ENCODE assay signal across 8 mouse cellular contexts in the genomic region with DNA sequence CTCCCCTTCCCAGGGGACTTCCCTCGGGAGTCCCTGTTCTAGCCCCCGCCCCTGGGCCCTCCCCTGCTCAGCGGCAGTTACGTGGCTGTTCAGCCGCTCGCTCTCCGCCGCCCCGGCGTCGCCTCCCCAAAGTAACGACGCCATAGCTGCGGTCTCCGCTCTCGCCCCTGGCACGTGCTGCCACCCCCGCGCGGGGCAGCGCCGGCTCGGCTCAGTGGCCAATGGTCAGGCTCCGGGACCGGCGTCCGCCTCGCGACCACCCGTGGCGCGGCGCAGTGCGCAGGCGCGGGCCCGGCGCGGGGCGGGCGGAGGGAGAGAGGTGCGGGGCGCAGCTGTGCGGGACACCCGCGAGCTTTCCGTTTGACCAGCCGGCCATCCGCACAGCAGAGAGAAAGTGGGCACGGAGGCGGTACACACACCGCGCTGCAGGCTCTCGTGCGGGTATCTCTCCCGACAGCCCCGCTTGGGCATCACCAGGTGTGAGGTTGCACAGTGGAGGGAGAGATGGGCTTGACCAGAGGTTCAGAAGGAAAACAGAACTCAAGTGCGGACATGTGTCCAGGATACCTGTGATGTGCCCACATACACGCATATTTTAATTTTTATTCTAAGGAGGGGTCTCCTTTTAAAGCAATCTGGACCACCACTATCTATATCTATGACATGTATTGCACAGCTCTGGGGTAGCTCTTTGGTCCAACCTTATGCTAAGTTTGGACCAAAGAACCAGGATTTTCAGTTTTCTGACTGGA. TPM values are rescaled to one million over a fixed set of nuclear protein-coding genes. Genes with fewer than 3 reads are reported as not detected.
DNase-seq lines count a peak whose midpoint lies in the region; ATAC-seq and TF ChIP-seq lines count a peak whose summit lies in the region.

A gene (minus strand): TSS at position 272 of the 752 bp plus-strand sequence.
A gene (plus strand): TSS at position 339 of the 752 bp plus-strand sequence.

- no peak for TF ChIP-seq POLR2A in cortical plate, adult 2 months (IDR thresholded peaks at IDR 0.05; ENCODE audit: extremely low read depth, insufficient read depth, low read length)

- H3K4me3 ChIP-seq in erythroblast, embryonic 14.5 days (replicated peaks) = peak within 1 kb of the TSS; percentile 81
- H3K4me3 ChIP-seq in cortical plate, adult 2 months (ENCODE audit: insufficient read depth, low read length) = peak within 1 kb of the TSS; percentile 70
- H3K4me3 ChIP-seq in midbrain, embryonic 15.5 days = peak within 1 kb of the TSS; percentile 77

- no peak for TF ChIP-seq CTCF in cortical plate, adult 2 months (IDR thresholded peaks at IDR 0.05; ENCODE audit: extremely low read depth, insufficient read depth, low read length)

- peak; percentile 48 for DNase-seq in R1 (ENCODE audit: low read depth, low spot score)
- DNase-seq in heart, postnatal 4 days = peak; percentile 32
- peak; percentile 59 to 79 for DNase-seq in left cerebral cortex, adult 18-20 months (ENCODE audit: low spot score in 2 of 2)
- peak; percentile 82 for DNase-seq in testis, postnatal 14 days (ENCODE audit: low spot score)

- under 1% methylated on average over 59 of the region's 59 CpGs for WGBS in midbrain, embryonic 15.5 days

- H3K9me3 ChIP-seq in erythroblast, embryonic 14.5 days (ENCODE audit: control insufficient read depth, low read length) = peaks cover 7% of the 10 kb centered on the region; the same call in 1 of the 2 replicates
- no peaks in the 10 kb centered on the region for H3K9me3 ChIP-seq in midbrain, embryonic 15.5 days

- no peak for ATAC-seq in erythroblast, adult 5-6 weeks (replicated peaks; ENCODE audit: low FRiP score, poor library complexity, severe bottlenecking)
- peak; percentile 88 for ATAC-seq in midbrain, embryonic 15.5 days (replicated peaks)

- H3K36me3 ChIP-seq in erythroblast, embryonic 14.5 days (ENCODE audit: control insufficient read depth) = peaks cover 32% of the 10 kb centered on the region
- H3K36me3 ChIP-seq in midbrain, embryonic 15.5 days (replicated peaks) = peaks cover 13% of the 10 kb centered on the region; the same call in 1 of the 2 replicates

- peaks cover 48% of the 10 kb centered on the region for H3K27me3 ChIP-seq in erythroblast, embryonic 14.5 days (ENCODE audit: control insufficient read depth)
- no peaks in the 10 kb centered on the region for H3K27me3 ChIP-seq in midbrain, embryonic 15.5 days (replicated peaks)

- peaks cover 27% of the 10 kb centered on the region for H3K4me1 ChIP-seq in erythroblast, embryonic 14.5 days (ENCODE audit: control insufficient read depth)
- peaks cover 2% of the 10 kb centered on the region; the same call in 1 of the 2 replicates for H3K4me1 ChIP-seq in cortical plate, adult 2 months (ENCODE audit: control insufficient read depth, insufficient read depth, low read length)
- peaks cover 22% of the 10 kb centered on the region for H3K4me1 ChIP-seq in midbrain, embryonic 15.5 days

- peak within 1 kb of the TSS; percentile 87 for H3K4me2 ChIP-seq in midbrain, embryonic 15.5 days

- H3K9ac ChIP-seq in midbrain, embryonic 15.5 days = peak within 1 kb of the TSS; percentile 69

- no peak within 1 kb of the TSS for H3K27ac ChIP-seq in cortical plate, adult 2 months (ENCODE audit: insufficient read depth, low read length)
- H3K27ac ChIP-seq in midbrain, embryonic 15.5 days = peak within 1 kb of the TSS; percentile 86

RNA-seq across cellular contexts. Expression of the first gene that starts in this region (rescaled TPM):
- not detected in 2 replicates for polyA plus RNA-seq in erythroblast, embryonic 14.5 days (2012)
- total RNA-seq in erythroblast, adult 5-6 weeks (2015; ENCODE audit: low replicate concordance) = 0.21 TPM in 1 of 2 replicates, not detected in the other
- not detected in 2 replicates for total RNA-seq in erythroblast, adult 5-6 weeks (2017; ENCODE audit: low replicate concordance)
- polyA plus RNA-seq in cortical plate, adult 2 months (2012; rRNA removed) = 13.9 and 14.8 TPM in 2 replicates
- total RNA-seq in heart, postnatal 4 days (2021) = under 1 TPM; 0.05 to 0.07 TPM
- total RNA-seq in left cerebral cortex, adult 18-20 months (2021) = 10 to 100 TPM; 17.7 to 18.4 TPM
- polyA plus RNA-seq in midbrain, embryonic 15.5 days (2015; fragmentation: Nextera tagmentation; extraction: Ambion mirVana) = 27.9 and 30.0 TPM in 2 replicates

RNA-seq across cellular contexts. Expression of the second gene that starts in this region (rescaled TPM):
- 0.04 and 0.07 TPM in 2 replicates for polyA plus RNA-seq in erythroblast, embryonic 14.5 days (2012)
- 1.5 and 9.4 TPM in 2 replicates for total RNA-seq in erythroblast, adult 5-6 weeks (2015; ENCODE audit: low replicate concordance)
- 3.4 and 6.0 TPM in 2 replicates for total RNA-seq in erythroblast, adult 5-6 weeks (2017; ENCODE audit: low replicate concordance)
- 11.4 and 12.0 TPM in 2 replicates for polyA plus RNA-seq in cortical plate, adult 2 months (2012; rRNA removed)
- total RNA-seq in heart, postnatal 4 days (2021) = 1 to 10 TPM; 8.9 to 9.3 TPM
- total RNA-seq in left cerebral cortex, adult 18-20 months (2021) = 10 to 100 TPM; 12.0 to 12.1 TPM
- polyA plus RNA-seq in midbrain, embryonic 15.5 days (2015; fragmentation: Nextera tagmentation; extraction: Ambion mirVana) = 14.8 and 16.0 TPM in 2 replicates

Comparison
In these comparisons a context has a peak if more than half of its experiments do, and no peak if none do; other contexts are left out.
1. RNA of the first gene that starts in this region (total RNA-seq): 17.7 to 18.4 TPM in left cerebral cortex, adult 18-20 months; 0.05 to 0.07 TPM in heart, postnatal 4 days and 0.21 TPM in erythroblast, adult 5-6 weeks; every median in the first group is over 10 times any median in the second.
2. RNA of the first gene that starts in this region (polyA plus RNA-seq): 27.9 to 30.0 TPM in midbrain, embryonic 15.5 days and 13.9 to 14.8 TPM in cortical plate, adult 2 months; not detected in erythroblast, embryonic 14.5 days; every median in the first group is over 10 times any median in the second.
3. RNA of the second gene that starts in this region (polyA plus RNA-seq): 14.8 to 16.0 TPM in midbrain, embryonic 15.5 days and 11.4 to 12.0 TPM in cortical plate, adult 2 months; 0.04 to 0.07 TPM in erythroblast, embryonic 14.5 days; every median in the first group is over 10 times any median in the second.
4. DNase-seq: peak in every context shown above with its lines; median percentile 82 in testis, postnatal 14 days; 69 in left cerebral cortex, adult 18-20 months; 48 in R1; 32 in heart, postnatal 4 days.
5. Peak in every context shown above with its lines, with median percentiles within 50 percentile points of each other: H3K4me3 ChIP-seq.